Mouse (Mus musculus) CD8-positive naive resting alpha-beta T cell, adult 2 months (primary cell): ENCODE data around the gene Wdr66.

Source experiments
- DNase-seq, 2 experiments: peaks; one replicate each; pipeline ENCODE4 v3.0.0; 2022; ENCODE audit warnings: low read depth in 2 of 2, low spot score in 2 of 2

Gene Wdr66

GRCm38 (mm10) chr5:123268477-123269474, 16.9 kb downstream of the Wdr66 start:
- no peak for DNase-seq

DNA sequence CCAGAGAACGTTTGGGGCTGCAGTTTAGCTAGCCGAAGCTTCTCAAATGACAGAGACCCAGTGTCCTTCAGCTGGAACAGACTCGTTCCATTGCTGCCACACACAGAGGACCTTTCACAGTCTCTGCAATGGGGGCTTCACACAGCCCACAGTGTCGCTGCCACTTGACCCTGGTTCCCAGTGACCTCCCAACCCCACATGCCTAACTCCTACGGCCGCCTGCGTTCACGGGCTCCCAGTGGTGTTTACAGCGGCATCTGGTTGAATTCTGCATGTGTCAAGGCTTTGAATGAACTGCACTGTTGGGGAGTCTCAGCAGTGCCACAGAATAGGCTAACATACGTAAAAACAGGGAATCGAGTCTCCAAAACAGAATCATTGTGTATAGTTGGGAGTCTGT, 19.0 kb downstream of the Wdr66 start:
- DNase-seq, result no peak

DNA sequence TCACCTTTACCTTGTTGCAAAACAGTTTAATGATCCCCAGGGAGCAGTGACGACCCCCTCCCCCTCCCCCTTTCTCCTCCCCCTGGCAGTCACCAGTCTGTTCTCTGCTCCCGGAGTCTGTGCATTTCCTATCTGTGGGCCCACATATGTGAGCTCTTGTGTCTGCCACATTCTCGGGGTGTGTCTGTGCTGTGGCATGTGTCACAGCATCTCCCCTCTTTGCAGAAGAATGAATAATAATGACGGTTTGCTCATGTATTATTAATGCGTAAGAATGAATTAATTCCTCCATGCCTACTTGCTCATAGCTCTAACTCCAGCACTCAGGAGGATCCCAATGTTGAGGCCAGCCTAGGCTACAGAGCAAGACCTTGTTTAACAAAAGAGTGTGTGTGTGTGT, 21.0 kb downstream of the Wdr66 start:
- no peak for DNase-seq

DNA sequence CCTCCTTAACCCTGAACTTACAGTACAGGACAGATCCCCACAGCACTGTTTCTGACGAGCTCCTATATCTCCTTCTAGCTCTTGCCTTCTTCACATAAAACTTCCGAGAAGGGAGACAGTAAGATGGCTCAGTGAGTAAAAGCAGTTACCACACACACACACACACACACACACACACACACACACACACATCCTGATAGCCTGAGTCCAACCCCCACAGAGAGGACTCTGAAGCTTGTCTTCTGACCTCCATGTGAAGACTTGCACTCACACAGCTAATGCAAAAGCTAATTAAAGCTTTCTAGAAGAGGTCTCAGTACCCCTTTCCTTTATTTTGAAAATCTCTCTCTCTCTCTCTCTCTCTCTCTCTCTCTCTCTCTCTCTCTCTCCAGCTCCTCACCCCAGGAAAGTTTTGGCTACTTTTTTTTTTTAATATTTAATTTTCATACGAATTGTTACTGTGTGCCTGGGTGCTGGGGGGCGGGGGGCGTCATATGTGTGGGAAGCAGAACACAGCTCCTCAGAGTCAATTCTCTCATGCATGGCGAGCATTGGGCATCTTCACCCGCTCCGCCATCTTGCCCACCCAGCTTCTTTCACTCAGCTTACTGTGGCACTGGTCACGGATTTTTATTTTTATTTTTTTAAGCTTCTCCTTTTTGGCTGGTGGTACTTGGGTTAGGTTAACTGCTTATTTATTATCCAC, 24.9 kb downstream of the Wdr66 start:
- no peak for DNase-seq

DNA sequence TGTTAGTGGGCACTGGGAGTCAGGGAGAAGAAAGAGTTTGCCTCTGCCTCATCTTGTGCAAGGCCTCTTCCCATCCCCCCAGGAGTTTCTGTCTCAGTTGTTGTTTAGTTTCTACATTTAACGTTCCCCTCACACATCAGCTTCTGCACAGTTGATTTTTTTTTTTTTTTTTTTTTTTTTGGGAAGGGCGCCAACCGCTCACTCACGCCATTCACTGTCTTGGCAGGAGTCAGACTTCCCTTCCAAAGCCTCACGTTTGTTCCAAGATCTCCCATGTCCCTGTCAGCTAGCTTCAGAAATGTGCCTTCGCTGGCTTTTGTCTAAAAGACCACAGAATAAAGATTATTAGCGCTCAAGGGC, 25.4 kb downstream of the Wdr66 start:
- DNase-seq, result no peak

DNA sequence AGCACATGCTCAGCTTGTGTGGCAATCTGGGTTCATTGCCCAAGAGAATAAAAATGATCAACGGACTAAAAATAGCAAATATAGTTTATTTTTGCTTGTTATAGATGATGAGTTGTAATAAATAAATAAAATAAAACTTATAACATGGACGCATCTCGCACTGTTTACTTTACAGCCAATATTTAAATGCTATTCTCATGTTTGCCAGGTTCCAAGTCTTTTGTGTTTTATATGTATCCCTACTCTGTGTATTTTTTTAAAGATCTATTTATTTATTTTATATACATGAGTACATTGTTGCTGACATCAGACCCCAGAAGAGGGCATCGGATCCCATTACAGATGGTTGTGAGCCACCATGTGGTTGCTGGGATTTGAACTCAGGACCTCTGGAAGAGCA, 25.8 kb downstream of the Wdr66 start:
- no peak for DNase-seq

- DNase-seq, result no peak
These were observed 27.3 kb downstream of the Wdr66 start for GRCm38 (mm10) chr5:123279248-123279647.

- no peak for DNase-seq
These were observed 29.6 kb downstream of the Wdr66 start for GRCm38 (mm10) chr5:123281336-123282136.

GRCm38 (mm10) chr5:123285174-123285573, 33.3 kb downstream of the Wdr66 start:
- no peak for DNase-seq

- no peak for DNase-seq
These were observed 36.2 kb downstream of the Wdr66 start for GRCm38 (mm10) chr5:123288079-123288478.

GRCm38 (mm10) chr5:123294653-123295052, 42.8 kb downstream of the Wdr66 start:
- DNase-seq, result no peak

- DNase-seq, result no peak
These were observed 44.4 kb downstream of the Wdr66 start for GRCm38 (mm10) chr5:123296224-123296806.

GRCm38 (mm10) chr5:123296972-123297754, 45.3 kb downstream of the Wdr66 start:
- DNase-seq, result no peak

DNA sequence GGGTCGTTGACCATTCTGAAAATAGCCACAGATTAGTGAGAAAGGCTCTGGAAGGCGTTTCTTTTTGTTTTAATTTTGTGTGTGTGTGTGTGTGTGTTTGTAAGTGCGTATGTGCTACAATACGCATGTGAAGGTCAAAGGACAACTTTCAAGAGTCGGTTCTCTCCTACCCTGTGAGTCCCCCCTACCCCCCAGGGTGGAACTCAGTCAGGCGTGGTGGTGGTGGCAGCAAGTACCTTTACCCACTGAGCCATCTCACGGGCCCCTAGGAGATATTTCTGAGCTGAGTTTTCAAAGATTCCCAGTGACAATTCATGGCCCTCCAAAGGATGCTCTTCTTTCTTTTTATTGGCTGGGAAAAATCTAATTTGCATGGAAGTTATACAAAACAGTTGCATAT, 45.9 kb downstream of the Wdr66 start:
- no peak for DNase-seq

- DNase-seq, result no peak
These were observed 46.6 kb downstream of the Wdr66 start for GRCm38 (mm10) chr5:123298526-123298925.

- DNase-seq, result no peak
These were observed 48.7 kb downstream of the Wdr66 start for GRCm38 (mm10) chr5:123300496-123301034.

DNA sequence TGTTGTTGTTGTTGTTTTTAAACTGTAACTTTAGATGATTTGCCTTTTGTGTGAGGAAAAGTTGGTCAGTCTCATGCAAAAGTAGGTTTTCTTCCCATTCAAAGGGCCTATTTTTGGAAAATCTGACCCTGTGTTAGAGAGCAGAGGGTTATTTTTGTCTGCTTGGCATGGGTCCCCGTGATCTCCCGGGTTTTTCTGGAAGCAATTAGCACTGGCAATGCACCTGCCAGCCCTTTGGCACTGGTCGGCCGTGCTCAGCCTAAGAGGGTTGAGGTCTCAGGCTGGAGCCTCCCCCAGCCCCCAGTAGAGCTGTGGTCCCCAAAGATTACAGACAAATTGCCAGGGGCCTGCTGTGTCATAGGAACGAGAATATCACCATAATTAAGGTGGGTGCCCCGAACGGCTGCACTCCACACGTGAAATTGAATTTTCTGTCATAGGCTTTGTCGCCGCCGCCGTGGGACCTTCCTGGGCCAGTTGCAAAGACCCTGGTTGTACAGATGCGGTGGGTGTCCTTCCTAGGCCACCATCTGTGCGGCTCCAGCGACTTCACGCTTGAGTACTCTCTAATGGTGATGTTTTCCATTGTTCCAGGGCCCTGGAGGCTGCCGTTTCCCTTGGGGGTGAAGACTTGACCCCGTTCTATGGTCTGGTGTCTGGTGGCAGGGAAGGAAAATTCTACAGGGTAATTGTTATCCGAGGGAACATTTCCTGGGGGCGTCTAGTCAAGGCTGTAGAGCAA, 50.0 kb downstream of the Wdr66 start:
- no peak for DNase-seq

DNA sequence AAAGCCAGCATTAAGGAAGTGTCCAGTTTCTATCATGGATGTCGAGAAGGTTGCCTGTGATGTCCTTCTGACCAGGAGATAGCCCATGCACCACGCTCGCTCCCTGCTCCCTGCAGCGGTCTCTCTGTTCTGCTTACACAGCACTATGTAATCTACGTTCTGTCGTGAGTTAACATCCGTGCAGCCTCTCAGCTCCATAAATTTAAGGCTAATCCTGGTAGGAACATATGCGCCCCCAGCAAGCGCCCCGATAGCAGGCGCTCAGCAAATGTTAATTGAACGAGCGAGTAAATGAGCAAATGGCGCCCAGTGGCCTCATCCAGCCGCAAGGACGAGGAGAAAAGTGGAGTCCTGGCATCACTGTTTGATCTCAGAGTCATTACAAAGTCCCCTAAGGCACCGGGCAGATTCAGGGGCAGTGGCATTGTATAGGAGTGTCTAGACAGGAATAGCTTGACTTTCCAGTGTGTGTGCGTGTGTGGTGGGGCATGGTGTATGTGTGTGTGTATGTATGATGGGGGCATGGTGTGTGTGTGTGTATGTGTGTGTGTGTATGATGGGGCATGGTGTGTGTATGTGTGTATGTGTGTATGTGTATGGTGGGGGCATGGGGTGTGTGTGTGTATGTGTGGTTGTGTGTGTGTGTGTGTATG, 55.9 kb downstream of the Wdr66 start:
- no peak for DNase-seq

- no peak for DNase-seq
These were observed 57.9 kb downstream of the Wdr66 start for GRCm38 (mm10) chr5:123309816-123310215.
